Mouse (Mus musculus) heart, postnatal 0 days (tissue): ENCODE measurements at regions not wholly inside any gene's neighbourhood (a gene's known extent, or its start where the extent isn't known, plus 50 kb on each side); places are given as distances from the start of the nearest gene placed in this dataset.

Experiments used
- CTCF ChIP-seq: IDR thresholded peaks from 2 replicates; pipeline ENCODE4 v1.5.1; 2016; ENCODE audit warnings: antibody characterized with exemption, control low read depth, low read depth
- EP300 ChIP-seq: IDR thresholded peaks from 2 replicates; pipeline ENCODE4 v1.6.1; 2016; ENCODE audit warnings: antibody characterized with exemption, low read depth

GRCm38 (mm10) chr3:137529961-137530609, 91.3 kb upstream of the Ddit4l start:
- TF ChIP-seq EP300 (no peak), CTCF (no peak)
